Mouse (Mus musculus): ENCODE data around the gene Cdk8. TPM values are rescaled to one million over a fixed set of nuclear protein-coding genes. Genes with fewer than 3 reads are reported as not detected.

The Cdk8 gene
- polyA plus RNA-seq, 1 experiment from 2014 or later: 35.1 TPM

- H3K36me3 ChIP-seq (ENCODE audit: control insufficient read depth, insufficient read depth, low read length): peaks cover 13% of the 10 kb centered on the region
- WGBS: 77% methylated on average over 8 of the region's 8 CpGs
- no peaks in the 10 kb centered on the region for H3K9me3 ChIP-seq (ENCODE audit: control insufficient read depth, low read length)
- no peaks in the 10 kb centered on the region for H3K27me3 ChIP-seq (replicated peaks; ENCODE audit: control insufficient read depth, insufficient read depth, low read length)
- H3K4me3 ChIP-seq (ENCODE audit: low read depth, low read length): no peak overlapping the region
- DNase-seq (ENCODE audit: low spot score) (no peak), ATAC-seq (replicated peaks; ENCODE audit: low FRiP score, low TSS enrichment, low read depth) (no peak)
- H3K27ac ChIP-seq (ENCODE audit: low read depth): no peak overlapping the region
- H3K4me1 ChIP-seq (replicated peaks; ENCODE audit: control insufficient read depth, insufficient read depth, low read length): peaks cover 4% of the 10 kb centered on the region; the same call in 1 of the 2 replicates
- no peak overlapping the region for H3K9ac ChIP-seq (ENCODE audit: low read length)
- H3K4me2 ChIP-seq (ENCODE audit: low read length): no peak overlapping the region
These were observed 76.2 kb downstream of the Cdk8 start for GRCm38 (mm10) chr5:146307046-146307743.

- Histone ChIP-seq H3K4me2 (ENCODE audit: low read length) (no peak overlapping the region), H3K4me1 (replicated peaks; ENCODE audit: control insufficient read depth, insufficient read depth, low read length) (peaks cover 4% of the 10 kb centered on the region; the same call in 1 of the 2 replicates), H3K27ac (ENCODE audit: low read depth) (no peak overlapping the region), H3K9ac (ENCODE audit: low read length) (no peak overlapping the region), H3K9me3 (ENCODE audit: control insufficient read depth, low read length) (no peaks in the 10 kb centered on the region), H3K4me3 (ENCODE audit: low read depth, low read length) (no peak overlapping the region), H3K27me3 (replicated peaks; ENCODE audit: control insufficient read depth, insufficient read depth, low read length) (no peaks in the 10 kb centered on the region), H3K36me3 (ENCODE audit: control insufficient read depth, insufficient read depth, low read length) (peaks cover 13% of the 10 kb centered on the region)
- WGBS: 91% methylated on average over 4 of the region's 4 CpGs
- DNase-seq (ENCODE audit: low spot score): no peak
- no peak for ATAC-seq (replicated peaks; ENCODE audit: low FRiP score, low TSS enrichment, low read depth)
These were observed 76.7 kb downstream of the Cdk8 start for GRCm38 (mm10) chr5:146307744-146308096.

- Histone ChIP-seq H3K27ac (ENCODE audit: low read depth) (peak overlapping the region; percentile 12), H3K4me3 (ENCODE audit: low read depth, low read length) (no peak overlapping the region), H3K9ac (ENCODE audit: low read length) (no peak overlapping the region), H3K9me3 (ENCODE audit: control insufficient read depth, low read length) (no peaks in the 10 kb centered on the region), H3K4me1 (replicated peaks; ENCODE audit: control insufficient read depth, insufficient read depth, low read length) (peaks cover 10% of the 10 kb centered on the region), H3K4me2 (ENCODE audit: low read length) (no peak overlapping the region), H3K27me3 (replicated peaks; ENCODE audit: control insufficient read depth, insufficient read depth, low read length) (no peaks in the 10 kb centered on the region), H3K36me3 (ENCODE audit: control insufficient read depth, insufficient read depth, low read length) (no peaks in the 10 kb centered on the region)
- DNase-seq (ENCODE audit: low spot score) (no peak), ATAC-seq (replicated peaks; ENCODE audit: low FRiP score, low TSS enrichment, low read depth) (0 out of 2 replicates have a peak, but pooled peaks have one; percentile 45)
- 71% methylated on average over 6 of the region's 6 CpGs for WGBS
These were observed 83.5 kb downstream of the Cdk8 start for GRCm38 (mm10) chr5:146314538-146314937.

GRCm38 (mm10) chr5:146315268-146315921, 84.4 kb downstream of the Cdk8 start:
- H3K4me3 ChIP-seq (ENCODE audit: low read depth, low read length): no peak overlapping the region
- no peaks in the 10 kb centered on the region for H3K27me3 ChIP-seq (replicated peaks; ENCODE audit: control insufficient read depth, insufficient read depth, low read length)
- ATAC-seq (replicated peaks; ENCODE audit: low FRiP score, low TSS enrichment, low read depth) (peak; percentile 63), DNase-seq (ENCODE audit: low spot score) (no peak)
- no peak overlapping the region for H3K9ac ChIP-seq (ENCODE audit: low read length)
- no peaks in the 10 kb centered on the region for H3K9me3 ChIP-seq (ENCODE audit: control insufficient read depth, low read length)
- peaks cover 10% of the 10 kb centered on the region for H3K4me1 ChIP-seq (replicated peaks; ENCODE audit: control insufficient read depth, insufficient read depth, low read length)
- H3K27ac ChIP-seq (ENCODE audit: low read depth): peak overlapping the region; percentile 12
- H3K4me2 ChIP-seq (ENCODE audit: low read length): peak overlapping the region; percentile 6; the same call in 1 of the 2 replicates
- no peaks in the 10 kb centered on the region for H3K36me3 ChIP-seq (ENCODE audit: control insufficient read depth, insufficient read depth, low read length)
- WGBS: 30% methylated on average over 14 of the region's 14 CpGs

- H3K27ac ChIP-seq (ENCODE audit: low read depth): peak overlapping the region; percentile 12; the same call in 1 of the 2 replicates
- no peak overlapping the region for H3K4me3 ChIP-seq (ENCODE audit: low read depth, low read length)
- no peaks in the 10 kb centered on the region for H3K36me3 ChIP-seq (ENCODE audit: control insufficient read depth, insufficient read depth, low read length)
- no peak overlapping the region for H3K4me2 ChIP-seq (ENCODE audit: low read length)
- no peaks in the 10 kb centered on the region for H3K9me3 ChIP-seq (ENCODE audit: control insufficient read depth, low read length)
- ATAC-seq (replicated peaks; ENCODE audit: low FRiP score, low TSS enrichment, low read depth): no peak
- no peak for DNase-seq (ENCODE audit: low spot score)
- H3K9ac ChIP-seq (ENCODE audit: low read length): no peak overlapping the region
- peaks cover 10% of the 10 kb centered on the region for H3K4me1 ChIP-seq (replicated peaks; ENCODE audit: control insufficient read depth, insufficient read depth, low read length)
- 84% methylated on average over 5 of the region's 5 CpGs for WGBS
- no peaks in the 10 kb centered on the region for H3K27me3 ChIP-seq (replicated peaks; ENCODE audit: control insufficient read depth, insufficient read depth, low read length)
These were observed 85.3 kb downstream of the Cdk8 start for GRCm38 (mm10) chr5:146316316-146316715.

GRCm38 (mm10) chr5:146318051-146318450, 87.0 kb downstream of the Cdk8 start:
- no peak overlapping the region for H3K27ac ChIP-seq (ENCODE audit: low read depth)
- peaks cover 6% of the 10 kb centered on the region for H3K4me1 ChIP-seq (replicated peaks; ENCODE audit: control insufficient read depth, insufficient read depth, low read length)
- no peak overlapping the region for H3K9ac ChIP-seq (ENCODE audit: low read length)
- no peaks in the 10 kb centered on the region for H3K9me3 ChIP-seq (ENCODE audit: control insufficient read depth, low read length)
- ATAC-seq (replicated peaks; ENCODE audit: low FRiP score, low TSS enrichment, low read depth) (no peak), DNase-seq (ENCODE audit: low spot score) (no peak)
- no peak overlapping the region for H3K4me3 ChIP-seq (ENCODE audit: low read depth, low read length)
- 62% methylated on average over 5 of the region's 5 CpGs for WGBS
- H3K27me3 ChIP-seq (replicated peaks; ENCODE audit: control insufficient read depth, insufficient read depth, low read length): no peaks in the 10 kb centered on the region
- no peak overlapping the region for H3K4me2 ChIP-seq (ENCODE audit: low read length)
- H3K36me3 ChIP-seq (ENCODE audit: control insufficient read depth, insufficient read depth, low read length): no peaks in the 10 kb centered on the region

- no peak for ATAC-seq (replicated peaks; ENCODE audit: low FRiP score, low TSS enrichment, low read depth)
- Histone ChIP-seq H3K9ac (ENCODE audit: low read length) (no peak overlapping the region), H3K4me1 (replicated peaks; ENCODE audit: control insufficient read depth, insufficient read depth, low read length) (peaks cover 6% of the 10 kb centered on the region), H3K36me3 (ENCODE audit: control insufficient read depth, insufficient read depth, low read length) (no peaks in the 10 kb centered on the region), H3K4me2 (ENCODE audit: low read length) (no peak overlapping the region), H3K27ac (ENCODE audit: low read depth) (no peak overlapping the region), H3K9me3 (ENCODE audit: control insufficient read depth, low read length) (no peaks in the 10 kb centered on the region), H3K27me3 (replicated peaks; ENCODE audit: control insufficient read depth, insufficient read depth, low read length) (no peaks in the 10 kb centered on the region), H3K4me3 (ENCODE audit: low read depth, low read length) (no peak overlapping the region)
- DNase-seq (ENCODE audit: low spot score): no peak
- WGBS: 77% methylated on average over 8 of the region's 8 CpGs
These were observed 87.4 kb downstream of the Cdk8 start for GRCm38 (mm10) chr5:146318461-146318860.

GRCm38 (mm10) chr5:146328941-146329340, 97.9 kb downstream of the Cdk8 start:
- Histone ChIP-seq H3K4me2 (ENCODE audit: low read length) (no peak overlapping the region), H3K9me3 (ENCODE audit: control insufficient read depth, low read length) (no peaks in the 10 kb centered on the region), H3K36me3 (ENCODE audit: control insufficient read depth, insufficient read depth, low read length) (no peaks in the 10 kb centered on the region), H3K4me3 (ENCODE audit: low read depth, low read length) (no peak overlapping the region), H3K4me1 (replicated peaks; ENCODE audit: control insufficient read depth, insufficient read depth, low read length) (0 out of 2 replicates have a peak, but pooled peaks cover 6% of the 10 kb centered on the region), H3K27ac (ENCODE audit: low read depth) (no peak overlapping the region), H3K27me3 (replicated peaks; ENCODE audit: control insufficient read depth, insufficient read depth, low read length) (no peaks in the 10 kb centered on the region), H3K9ac (ENCODE audit: low read length) (no peak overlapping the region)
- WGBS: 54% methylated on average over 10 of the region's 10 CpGs
- DNase-seq (ENCODE audit: low spot score) (no peak), ATAC-seq (replicated peaks; ENCODE audit: low FRiP score, low TSS enrichment, low read depth) (no peak)

Data from intestine, embryonic 14.5 days (tissue).